Mouse (Mus musculus): ENCODE measurements around the gene Mob1a. TPM values are rescaled to one million over a fixed set of nuclear protein-coding genes. Genes with fewer than 3 reads are reported as not detected.

The Mob1a gene
- total RNA-seq, 2 experiments from 2014 or later: 36.6 to 42.8 TPM

- no peak for DNase-seq (ENCODE audit: low spot score in 2 of 2)
Observed at GRCm38 (mm10) chr6:83381510-83382491, 56.0 kb downstream of the Mob1a start.

- DNase-seq (ENCODE audit: low spot score in 2 of 2): no peak
Observed at GRCm38 (mm10) chr6:83385569-83386090, 59.8 kb downstream of the Mob1a start.

GRCm38 (mm10) chr6:83392166-83392780 is 66.5 kb downstream of the Mob1a start:
- no peak for DNase-seq (ENCODE audit: low spot score in 2 of 2)

Other genes starting within 250 kb of the Mob1a start
- 10 to 100 TPM in 1 of 2 experiments, 1 to 10 TPM in 1; 9.4 to 11.3 TPM for gene Pcgf1, start 248.1 kb upstream of the Mob1a start, total RNA-seq (2021)
- not detected for gene Lbx2, start 239.6 kb upstream of the Mob1a start, total RNA-seq (2021)
- gene Ccdc142, start 224.4 kb upstream of the Mob1a start, total RNA-seq (2021): 1 to 10 TPM; 2.5 to 2.8 TPM
- gene Gm42688, start 224.4 kb upstream of the Mob1a start, total RNA-seq (2021): 1 to 10 TPM; 2.2 to 2.7 TPM
- gene Mrpl53, start 217.0 kb upstream of the Mob1a start, total RNA-seq (2021): 100 to 1,000 TPM in 1 of 2 experiments, 10 to 100 TPM in 1; 79.5 to 100 TPM
- gene Mogs, start 210.5 kb upstream of the Mob1a start, total RNA-seq (2021): 10 to 100 TPM; 20.0 to 21.9 TPM
- gene Wbp1, start 204.5 kb upstream of the Mob1a start, total RNA-seq (2021): 10 to 100 TPM; 52.7 to 62.3 TPM
- 10 to 100 TPM; 18.6 to 20.6 TPM for gene Ino80b, start 200.6 kb upstream of the Mob1a start, total RNA-seq (2021)
- gene Rtkn, start 190.6 kb upstream of the Mob1a start, total RNA-seq (2021): 10 to 100 TPM; 31.0 to 34.6 TPM
- gene Wdr54, start 169.6 kb upstream of the Mob1a start, total RNA-seq (2021): 1 to 10 TPM; 1.9 to 2.5 TPM
- gene 1700003E16Rik, start 169.6 kb upstream of the Mob1a start, total RNA-seq (2021): not detected
- 100 to 1,000 TPM; 140 to 149 TPM for gene Dctn1, start 160.1 kb upstream of the Mob1a start, total RNA-seq (2021)
- under 1 TPM in 1 of 2 experiments, not detected in 1; 0.07 TPM for gene Slc4a5, start 106.2 kb upstream of the Mob1a start, total RNA-seq (2021)
- gene Mthfd2, start 108 bp upstream of the Mob1a start, total RNA-seq (2021): 10 to 100 TPM in 1 of 2 experiments, 1 to 10 TPM in 1; 7.5 to 10.6 TPM
- 100 to 1,000 TPM; 118 to 137 TPM for gene Bola3, start 23.1 kb downstream of the Mob1a start, total RNA-seq (2021)
- gene Tet3, start 133.1 kb downstream of the Mob1a start, total RNA-seq (2021): 10 to 100 TPM; 63.8 to 74.0 TPM
- gene Dguok, start 181.0 kb downstream of the Mob1a start, total RNA-seq (2021): 10 to 100 TPM; 24.5 to 30.2 TPM
- gene Actg2, start 210.2 kb downstream of the Mob1a start, total RNA-seq (2021): 10 to 100 TPM; 10.7 to 19.4 TPM
- gene Stambp, start 246.7 kb downstream of the Mob1a start, total RNA-seq (2021): 10 to 100 TPM; 15.2 to 15.4 TPM